Mouse (Mus musculus) hindbrain, embryonic 10.5 days (tissue): ENCODE results near the gene Carmil1. TPM values are rescaled to one million over a fixed set of nuclear protein-coding genes. Genes with fewer than 3 reads are reported as not detected.

Source experiments
- DNase-seq: peaks from one replicate; pipeline ENCODE4 v3.0.0-alpha.2; 2017; ENCODE audit warnings: low spot score
- H3K27ac ChIP-seq: fragments of 300-500 bp; sonication (generic); 2 replicates; pipeline ENCODE4 v1.5.1; 2016; ENCODE audit warnings: mild to moderate bottlenecking, moderate library complexity
- H3K27me3 ChIP-seq: fragments of 300-500 bp; sonication (generic); 2 replicates; pipeline ENCODE4 v1.6.1; 2016; ENCODE audit warnings: mild to moderate bottlenecking; ENCODE audit not compliant: poor library complexity, insufficient read depth, severe bottlenecking
- H3K36me3 ChIP-seq: fragments of 300-500 bp; sonication (generic); 2 replicates; pipeline ENCODE4 v1.6.1; 2016; ENCODE audit warnings: mild to moderate bottlenecking, moderate library complexity
- H3K4me1 ChIP-seq: fragments of 300-500 bp; sonication (generic); replicated peaks from 2 replicates; pipeline ENCODE4 v1.6.1; 2016; ENCODE audit warnings: mild to moderate bottlenecking
- H3K4me3 ChIP-seq: fragments of 300-500 bp; sonication (generic); 2 replicates; pipeline ENCODE4 v1.5.1; 2016; ENCODE audit warnings: mild to moderate bottlenecking, moderate library complexity
- H3K9me3 ChIP-seq: fragments of 300-500 bp; sonication (generic); 2 replicates; pipeline ENCODE4 v1.6.1; 2016; ENCODE audit warnings: mild to moderate bottlenecking, moderate library complexity
- WGBS: fragments of 180-500 bp; shearing (Covaris S2); methylation state at CpG from one replicate; pipeline ENCODE4 v1.1.7; 2016; 5-methylcytosine and 5-hydroxymethylcytosine counted together
- polyA plus RNA-seq: library from polyadenylated mRNA; unstranded; fragments of >200 nt; fragmentation: Nextera tagmentation; extraction: Ambion mirVana; gene quantifications from 2 replicates; pipeline ENCODE4 v1.2.1, GENCODE M21; 2016

The Carmil1 gene
- 20.0 and 21.7 TPM in 2 replicates for polyA plus RNA-seq

GRCm38 (mm10) chr13:24280439-24281431 is at the start of gene Carmil1:
Gene Carmil1, minus strand, starts transcription at chr13:24280795.
- no peaks in the 10 kb centered on the region for H3K36me3 ChIP-seq
- peak within 1 kb of the TSS; percentile 79 for H3K4me3 ChIP-seq
- under 1% methylated on average over 96 of the region's 96 CpGs for WGBS
- H3K4me1 ChIP-seq: peaks cover 21% of the 10 kb centered on the region
- peak within 1 kb of the TSS; percentile 91 for H3K27ac ChIP-seq
- H3K9me3 ChIP-seq: no peaks in the 10 kb centered on the region
- H3K27me3 ChIP-seq: peaks cover 17% of the 10 kb centered on the region
- DNase-seq: peak; percentile 90

- DNase-seq: no peak
- Histone ChIP-seq H3K27ac (no peak overlapping the region), H3K9me3 (no peaks in the 10 kb centered on the region), H3K4me3 (no peak overlapping the region), H3K27me3 (no peaks in the 10 kb centered on the region), H3K36me3 (no peaks in the 10 kb centered on the region), H3K4me1 (no peaks in the 10 kb centered on the region)
- 83% methylated on average over 4 of the region's 4 CpGs for WGBS
Observed at GRCm38 (mm10) chr13:24330128-24330527, 49.5 kb upstream of the Carmil1 start.

GRCm38 (mm10) chr13:24328036-24328817 is 47.6 kb upstream of the Carmil1 start:
- DNase-seq: no peak
- H3K9me3 ChIP-seq: no peaks in the 10 kb centered on the region
- 87% methylated on average over 9 of the region's 9 CpGs for WGBS

GRCm38 (mm10) chr13:24327201-24327600 is 46.6 kb upstream of the Carmil1 start, which contains the start of gene Cmah:
Gene Cmah, plus strand, starts transcription at chr13:24327404.
- Histone ChIP-seq H3K4me3 (no peak within 1 kb of the TSS), H3K27me3 (no peaks in the 10 kb centered on the region), H3K4me1 (no peaks in the 10 kb centered on the region), H3K9me3 (no peaks in the 10 kb centered on the region), H3K27ac (no peak within 1 kb of the TSS), H3K36me3 (no peaks in the 10 kb centered on the region)
- 83% methylated on average over 5 of the region's 5 CpGs for WGBS
- no peak for DNase-seq

More at GRCm38 (mm10) chr13:24328036-24328817, 47.6 kb upstream of the Carmil1 start:
- Histone ChIP-seq H3K27ac (no peak overlapping the region), H3K4me3 (no peak overlapping the region), H3K4me1 (no peaks in the 10 kb centered on the region), H3K36me3 (no peaks in the 10 kb centered on the region), H3K27me3 (no peaks in the 10 kb centered on the region)

GRCm38 (mm10) chr13:24321313-24321712 is 40.7 kb upstream of the Carmil1 start:
- 71% methylated on average over 6 of the region's 6 CpGs for WGBS
- H3K36me3 ChIP-seq: no peaks in the 10 kb centered on the region
- DNase-seq: no peak
- H3K4me3 ChIP-seq: no peak overlapping the region
- no peaks in the 10 kb centered on the region for H3K9me3 ChIP-seq
- no peak overlapping the region for H3K27ac ChIP-seq
- no peaks in the 10 kb centered on the region for H3K27me3 ChIP-seq
- H3K4me1 ChIP-seq: no peaks in the 10 kb centered on the region

- Histone ChIP-seq H3K27me3 (no peaks in the 10 kb centered on the region), H3K4me3 (no peak overlapping the region), H3K27ac (no peak overlapping the region), H3K4me1 (no peaks in the 10 kb centered on the region), H3K9me3 (no peaks in the 10 kb centered on the region), H3K36me3 (no peaks in the 10 kb centered on the region)
- no peak for DNase-seq
- WGBS: 31% methylated on average over 4 of the region's 4 CpGs
Observed at GRCm38 (mm10) chr13:24318618-24319017, 38.0 kb upstream of the Carmil1 start.

- 85% methylated on average over 3 of the region's 3 CpGs for WGBS
- H3K9me3 ChIP-seq: no peaks in the 10 kb centered on the region
- no peak for DNase-seq
- no peak overlapping the region for H3K4me3 ChIP-seq
- no peak overlapping the region for H3K27ac ChIP-seq
- H3K36me3 ChIP-seq: no peaks in the 10 kb centered on the region
- no peaks in the 10 kb centered on the region for H3K27me3 ChIP-seq
- no peaks in the 10 kb centered on the region for H3K4me1 ChIP-seq
Observed at GRCm38 (mm10) chr13:24316563-24316962, 36.0 kb upstream of the Carmil1 start.

GRCm38 (mm10) chr13:24311011-24311940 is 30.7 kb upstream of the Carmil1 start:
- DNase-seq: no peak
- H3K4me1 ChIP-seq: no peaks in the 10 kb centered on the region
- H3K9me3 ChIP-seq: no peaks in the 10 kb centered on the region
- no peaks in the 10 kb centered on the region for H3K27me3 ChIP-seq
- H3K27ac ChIP-seq: no peak overlapping the region
- no peak overlapping the region for H3K4me3 ChIP-seq
- 88% methylated on average over 8 of the region's 8 CpGs for WGBS
- no peaks in the 10 kb centered on the region for H3K36me3 ChIP-seq

- Histone ChIP-seq H3K27ac (no peak overlapping the region), H3K27me3 (no peaks in the 10 kb centered on the region), H3K9me3 (no peaks in the 10 kb centered on the region), H3K4me3 (no peak overlapping the region), H3K36me3 (no peaks in the 10 kb centered on the region), H3K4me1 (no peaks in the 10 kb centered on the region)
- WGBS: 54% methylated on average over 4 of the region's 4 CpGs
- DNase-seq: no peak
Observed at GRCm38 (mm10) chr13:24306248-24306647, 25.7 kb upstream of the Carmil1 start.

- 79% methylated on average over 4 of the region's 4 CpGs for WGBS
- no peak overlapping the region for H3K4me3 ChIP-seq
- no peaks in the 10 kb centered on the region for H3K36me3 ChIP-seq
- no peaks in the 10 kb centered on the region for H3K9me3 ChIP-seq
- no peaks in the 10 kb centered on the region for H3K27me3 ChIP-seq
- no peak overlapping the region for H3K27ac ChIP-seq
- no peak for DNase-seq
- H3K4me1 ChIP-seq: no peaks in the 10 kb centered on the region
Observed at GRCm38 (mm10) chr13:24305486-24305885, 24.9 kb upstream of the Carmil1 start.

- no peaks in the 10 kb centered on the region for H3K36me3 ChIP-seq
- no peaks in the 10 kb centered on the region for H3K9me3 ChIP-seq
- H3K4me3 ChIP-seq: no peak overlapping the region
- peaks cover 3% of the 10 kb centered on the region; the same call in 1 of the 2 replicates for H3K4me1 ChIP-seq
- no peak overlapping the region for H3K27ac ChIP-seq
- peak; percentile 51 for DNase-seq
- WGBS: 19% methylated on average over 4 of the region's 4 CpGs
- H3K27me3 ChIP-seq: no peaks in the 10 kb centered on the region
Observed at GRCm38 (mm10) chr13:24297252-24297651, 16.7 kb upstream of the Carmil1 start.

GRCm38 (mm10) chr13:24287381-24287780 is 6.8 kb upstream of the Carmil1 start:
- Histone ChIP-seq H3K4me1 (no peaks in the 10 kb centered on the region), H3K36me3 (no peaks in the 10 kb centered on the region), H3K27me3 (no peaks in the 10 kb centered on the region), H3K4me3 (no peak overlapping the region), H3K27ac (no peak overlapping the region), H3K9me3 (no peaks in the 10 kb centered on the region)
- 96% methylated on average over 2 of the region's 2 CpGs for WGBS
- DNase-seq: no peak
